Mouse (Mus musculus) testis, adult 2 months (tissue): Measurements from ENCODE around the gene Lrrc7.

Experiments
- CTCF ChIP-seq: fragments of 200-500 bp; IDR thresholded peaks from 2 replicates; pipeline ENCODE4 v1.5.1; 2012; ENCODE audit warnings: low read depth, mild to moderate bottlenecking, inconsistent platforms, low read length, moderate library complexity; ENCODE audit not compliant: control insufficient read depth, insufficient read depth, insufficient replicate concordance
- POLR2A ChIP-seq: fragments of 200-500 bp; IDR thresholded peaks from 2 replicates; pipeline ENCODE4 v1.6.1; 2012; ENCODE audit warnings: low read depth, mild to moderate bottlenecking, inconsistent platforms, low read length, moderate library complexity; ENCODE audit not compliant: control insufficient read depth

DNA sequence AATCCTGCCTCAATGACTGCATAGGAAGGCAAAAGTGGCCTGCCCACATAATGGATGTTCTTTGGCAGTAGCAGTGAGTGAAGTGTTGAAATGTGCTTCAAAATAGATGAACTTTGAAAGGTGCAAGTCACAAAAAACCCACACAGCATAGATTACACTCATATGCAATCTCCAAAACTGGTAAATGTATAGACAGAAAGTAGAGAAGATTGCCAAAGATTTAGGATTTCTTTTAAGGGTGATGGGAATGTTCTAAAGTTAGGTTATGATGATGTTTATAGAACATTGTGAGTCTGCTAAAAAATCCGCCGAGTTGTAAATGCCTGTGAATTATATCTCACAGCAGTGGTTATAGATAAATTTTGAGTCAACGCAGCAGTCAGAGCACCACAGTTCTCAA, 359.2 kb downstream of the Lrrc7 start:
- TF ChIP-seq POLR2A (no peak), CTCF (no peak)
